Mouse (Mus musculus): ENCODE data around the gene Pld2. TPM values are rescaled to one million over a fixed set of nuclear protein-coding genes. Genes with fewer than 3 reads are reported as not detected.
"Not testable (repeated sequence)": the region's sequence is repeated elsewhere in the genome, so short reads cannot be mapped to it uniquely, and the experiment has no call there.

The Pld2 gene
- total and polyA plus RNA-seq, 3 experiments: 4.3 to 15.1 (median 5.8) TPM

GRCm38 (mm10) chr11:70562287-70562994 is 22.6 kb downstream of the Pld2 start, which contains the start of gene Mink1:
Gene Mink1, plus strand, starts transcription at chr11:70562881.
- under 1% methylated on average over 56 of the region's 57 CpGs for WGBS
- Histone ChIP-seq H3K27me3 (ENCODE audit: control insufficient read depth, insufficient read depth, low read length) (no peaks in the 10 kb centered on the region), H3K36me3 (ENCODE audit: control insufficient read depth, insufficient read depth, low read length) (no peaks in the 10 kb centered on the region), H3K27ac (peak within 1 kb of the TSS; percentile 87), H3K79me2 (replicated peaks; ENCODE audit: control insufficient read depth, insufficient read depth, low read length) (peaks cover 3% of the 10 kb centered on the region; the same call in 1 of the 2 replicates), H3K4me3 (peak within 1 kb of the TSS; percentile 91), H3K9ac (ENCODE audit: low read depth, low read length) (peak within 1 kb of the TSS; percentile 83), H3K4me1 (ENCODE audit: control insufficient read depth, insufficient read depth, low read length) (peaks cover 8% of the 10 kb centered on the region)
- peak; percentile 92 to 94 for DNase-seq
- intact Hi-C loops (cut with DNase I): loop anchor here (1.0 to 2.0 kb wide), 2 partner anchors 24 to 37 kb away; partner anchors contain the start of gene Psmb6
- TF ChIP-seq POLR2A (IDR thresholded peaks at IDR 0.05; ENCODE audit: insufficient read depth, low read depth, low read length): peak; percentile 76
- TF ChIP-seq EP300 (IDR thresholded peaks at IDR 0.05; ENCODE audit: insufficient read depth, low read depth, low read length): 0 out of 2 replicates have a peak, but pooled peaks have one; percentile 10
- peak; percentile 26; the same call in 1 of the 2 replicates for TF ChIP-seq CTCF (IDR thresholded peaks at IDR 0.05)

DNA sequence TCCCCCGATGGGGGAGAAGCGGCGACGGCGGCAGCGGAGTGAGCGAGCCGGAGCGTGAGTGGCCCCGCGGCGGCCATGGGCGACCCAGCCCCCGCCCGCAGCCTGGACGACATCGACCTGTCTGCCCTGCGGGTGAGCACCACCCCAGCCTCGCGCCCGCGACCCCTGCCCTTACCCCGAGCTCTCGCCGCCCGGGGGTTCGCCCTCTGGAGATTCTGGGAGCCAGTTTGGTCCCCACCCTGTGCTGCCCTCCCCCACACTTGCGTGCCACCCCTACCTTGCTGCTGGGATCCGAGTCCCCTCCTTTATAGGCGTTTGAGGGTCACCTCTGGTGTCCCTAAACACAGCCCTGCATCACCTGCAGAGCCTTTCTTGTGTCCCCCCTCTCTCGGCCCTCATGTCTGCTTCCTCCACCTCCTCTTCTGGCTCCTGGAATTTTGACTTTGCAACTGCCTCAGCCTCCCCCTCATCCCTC is 23.2 kb downstream of the Pld2 start:
- H3K36me3 ChIP-seq (ENCODE audit: control insufficient read depth, insufficient read depth, low read length): no peaks in the 10 kb centered on the region
- H3K27ac ChIP-seq: peak overlapping the region; percentile 87
- TF ChIP-seq POLR2A (IDR thresholded peaks at IDR 0.05; ENCODE audit: insufficient read depth, low read depth, low read length) (no peak), EP300 (IDR thresholded peaks at IDR 0.05; ENCODE audit: insufficient read depth, low read depth, low read length) (no peak), CTCF (IDR thresholded peaks at IDR 0.05) (no peak)
- H3K27me3 ChIP-seq (ENCODE audit: control insufficient read depth, insufficient read depth, low read length): no peaks in the 10 kb centered on the region
- H3K4me3 ChIP-seq: peak overlapping the region; percentile 91
- intact Hi-C loops (cut with DNase I): loop anchor here (1.0 to 2.0 kb wide), 2 partner anchors 24 to 38 kb away; partner anchors contain the start of gene Psmb6
- DNase-seq: no peak
- H3K79me2 ChIP-seq (replicated peaks; ENCODE audit: control insufficient read depth, insufficient read depth, low read length): peaks cover 3% of the 10 kb centered on the region; the same call in 1 of the 2 replicates
- H3K9ac ChIP-seq (ENCODE audit: low read depth, low read length): peak overlapping the region; percentile 83
- peaks cover 9% of the 10 kb centered on the region for H3K4me1 ChIP-seq (ENCODE audit: control insufficient read depth, insufficient read depth, low read length)
- 0% methylated on average over 22 of the region's 31 CpGs for WGBS

DNA sequence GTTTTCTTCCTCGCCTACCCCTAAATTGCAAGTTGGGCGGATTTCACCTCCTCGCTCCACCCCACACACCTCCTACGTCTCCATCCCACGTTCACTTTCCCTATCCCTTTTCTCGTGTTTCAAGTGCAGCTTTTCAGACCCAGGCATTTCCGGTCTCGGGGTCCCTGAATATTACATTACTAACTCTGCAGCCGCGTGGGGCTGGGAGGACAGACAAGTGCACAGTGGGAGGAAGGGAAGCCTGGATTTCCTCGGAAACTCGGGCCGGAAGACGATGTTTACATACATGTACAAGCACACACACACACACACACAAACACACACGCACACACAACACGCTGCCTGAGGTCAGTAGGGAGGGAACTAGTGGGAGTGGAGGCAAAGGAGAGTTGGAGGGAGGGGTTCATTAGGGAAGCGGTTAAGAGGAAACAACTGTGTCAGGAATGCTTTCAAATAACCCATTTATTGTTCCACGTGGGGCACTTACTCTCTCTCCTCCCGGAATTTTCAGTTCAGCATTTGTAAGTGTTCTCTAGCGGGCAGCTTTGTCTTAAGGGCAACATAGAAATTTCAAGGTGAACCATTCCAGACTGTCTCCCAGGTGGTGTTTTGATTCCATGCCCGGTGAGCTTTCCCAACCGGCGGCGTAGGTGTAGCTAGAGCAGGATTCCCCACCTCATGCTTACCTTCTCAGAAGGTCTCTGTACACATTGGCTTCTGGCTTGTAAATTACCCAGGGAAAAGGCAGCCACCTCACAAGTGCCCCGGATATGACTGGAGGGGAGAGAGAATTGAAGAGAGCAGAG is 23.8 kb downstream of the Pld2 start:
- DNase-seq: peak; percentile 52 to 63
- Histone ChIP-seq H3K4me3 (peak overlapping the region; percentile 91), H3K9ac (ENCODE audit: low read depth, low read length) (peak overlapping the region; percentile 83), H3K79me2 (replicated peaks; ENCODE audit: control insufficient read depth, insufficient read depth, low read length) (peaks cover 3% of the 10 kb centered on the region), H3K27me3 (ENCODE audit: control insufficient read depth, insufficient read depth, low read length) (no peaks in the 10 kb centered on the region), H3K36me3 (ENCODE audit: control insufficient read depth, insufficient read depth, low read length) (no peaks in the 10 kb centered on the region), H3K27ac (peak overlapping the region; percentile 87), H3K4me1 (ENCODE audit: control insufficient read depth, insufficient read depth, low read length) (peaks cover 11% of the 10 kb centered on the region)
- TF ChIP-seq EP300 (IDR thresholded peaks at IDR 0.05; ENCODE audit: insufficient read depth, low read depth, low read length): 0 out of 2 replicates have a peak, but pooled peaks have one; percentile 18
- TF ChIP-seq CTCF (IDR thresholded peaks at IDR 0.05): no peak
- TF ChIP-seq POLR2A (IDR thresholded peaks at IDR 0.05; ENCODE audit: insufficient read depth, low read depth, low read length): no peak
- WGBS: 4% methylated on average over 25 of the region's 25 CpGs
- intact Hi-C loops (cut with DNase I): loop anchor here (2.0 kb wide), 3 partner anchors 25 to 41 kb away; no protein-coding TSS in a partner anchor

GRCm38 (mm10) chr11:70564276-70564873 is 24.5 kb downstream of the Pld2 start:
- Histone ChIP-seq H3K79me2 (replicated peaks; ENCODE audit: control insufficient read depth, insufficient read depth, low read length) (peaks cover 3% of the 10 kb centered on the region), H3K9ac (ENCODE audit: low read depth, low read length) (no peak overlapping the region), H3K36me3 (ENCODE audit: control insufficient read depth, insufficient read depth, low read length) (no peaks in the 10 kb centered on the region), H3K4me1 (ENCODE audit: control insufficient read depth, insufficient read depth, low read length) (peaks cover 11% of the 10 kb centered on the region), H3K4me3 (no peak overlapping the region; the same call in 1 of the 2 replicates), H3K27ac (no peak overlapping the region; the same call in 1 of the 2 replicates), H3K27me3 (ENCODE audit: control insufficient read depth, insufficient read depth, low read length) (no peaks in the 10 kb centered on the region)
- intact Hi-C loops (cut with DNase I): loop anchor here (2.0 kb wide), 2 partner anchors 30 to 40 kb away; no protein-coding TSS in a partner anchor
- WGBS: 52% methylated on average over 4 of the region's 4 CpGs
- no peak for DNase-seq
- no peak for TF ChIP-seq CTCF (IDR thresholded peaks at IDR 0.05)
- TF ChIP-seq EP300 (IDR thresholded peaks at IDR 0.05; ENCODE audit: insufficient read depth, low read depth, low read length): no peak
- TF ChIP-seq POLR2A (IDR thresholded peaks at IDR 0.05; ENCODE audit: insufficient read depth, low read depth, low read length): no peak

DNA sequence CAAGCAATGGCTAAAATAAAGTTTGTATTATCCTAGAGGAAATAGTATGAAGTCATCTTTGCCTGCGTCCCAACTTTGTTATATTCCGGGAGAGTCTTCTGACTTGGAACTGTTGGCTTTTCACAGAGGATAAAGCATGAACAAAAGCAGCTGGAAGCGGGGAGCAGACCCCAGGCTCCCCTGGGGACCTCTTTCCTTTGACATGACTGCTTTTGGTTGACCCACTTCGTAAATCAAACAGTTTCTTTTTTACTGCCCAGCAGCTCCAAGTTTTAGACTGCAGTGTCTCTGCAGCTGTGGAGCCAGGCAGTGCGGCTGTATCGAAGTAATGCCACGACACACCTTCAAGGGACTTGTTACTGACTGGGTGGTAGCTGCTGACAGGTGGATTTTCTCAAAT is 26.7 kb downstream of the Pld2 start:
- Histone ChIP-seq H3K27me3 (ENCODE audit: control insufficient read depth, insufficient read depth, low read length) (no peaks in the 10 kb centered on the region), H3K4me1 (ENCODE audit: control insufficient read depth, insufficient read depth, low read length) (peaks cover 11% of the 10 kb centered on the region), H3K27ac (no peak overlapping the region), H3K9ac (ENCODE audit: low read depth, low read length) (no peak overlapping the region), H3K36me3 (ENCODE audit: control insufficient read depth, insufficient read depth, low read length) (no peaks in the 10 kb centered on the region), H3K79me2 (replicated peaks; ENCODE audit: control insufficient read depth, insufficient read depth, low read length) (peaks cover 8% of the 10 kb centered on the region), H3K4me3 (no peak overlapping the region)
- no peak for DNase-seq
- TF ChIP-seq EP300 (IDR thresholded peaks at IDR 0.05; ENCODE audit: insufficient read depth, low read depth, low read length) (no peak), CTCF (IDR thresholded peaks at IDR 0.05) (no peak), POLR2A (IDR thresholded peaks at IDR 0.05; ENCODE audit: insufficient read depth, low read depth, low read length) (no peak)
- 54% methylated on average over 7 of the region's 7 CpGs for WGBS
- intact Hi-C loops (cut with DNase I): loop anchor here (1.0 kb wide), 1 partner anchor 14 kb away; no protein-coding TSS in a partner anchor

GRCm38 (mm10) chr11:70570614-70571013 is 30.8 kb downstream of the Pld2 start:
- H3K4me1 ChIP-seq (ENCODE audit: control insufficient read depth, insufficient read depth, low read length); H3K79me2 ChIP-seq (replicated peaks; ENCODE audit: control insufficient read depth, insufficient read depth, low read length); H3K36me3 ChIP-seq (ENCODE audit: control insufficient read depth, insufficient read depth, low read length); H3K4me3 ChIP-seq; H3K9ac ChIP-seq (ENCODE audit: low read depth, low read length); intact Hi-C loops (cut with DNase I); H3K27me3 ChIP-seq (ENCODE audit: control insufficient read depth, insufficient read depth, low read length); H3K27ac ChIP-seq; DNase-seq: not testable (repeated sequence)
- WGBS: 100% methylated on average over 1 of the region's 1 CpGs
